Mouse (Mus musculus): ENCODE data around the gene Ube2m.

Gene Ube2m

DNA sequence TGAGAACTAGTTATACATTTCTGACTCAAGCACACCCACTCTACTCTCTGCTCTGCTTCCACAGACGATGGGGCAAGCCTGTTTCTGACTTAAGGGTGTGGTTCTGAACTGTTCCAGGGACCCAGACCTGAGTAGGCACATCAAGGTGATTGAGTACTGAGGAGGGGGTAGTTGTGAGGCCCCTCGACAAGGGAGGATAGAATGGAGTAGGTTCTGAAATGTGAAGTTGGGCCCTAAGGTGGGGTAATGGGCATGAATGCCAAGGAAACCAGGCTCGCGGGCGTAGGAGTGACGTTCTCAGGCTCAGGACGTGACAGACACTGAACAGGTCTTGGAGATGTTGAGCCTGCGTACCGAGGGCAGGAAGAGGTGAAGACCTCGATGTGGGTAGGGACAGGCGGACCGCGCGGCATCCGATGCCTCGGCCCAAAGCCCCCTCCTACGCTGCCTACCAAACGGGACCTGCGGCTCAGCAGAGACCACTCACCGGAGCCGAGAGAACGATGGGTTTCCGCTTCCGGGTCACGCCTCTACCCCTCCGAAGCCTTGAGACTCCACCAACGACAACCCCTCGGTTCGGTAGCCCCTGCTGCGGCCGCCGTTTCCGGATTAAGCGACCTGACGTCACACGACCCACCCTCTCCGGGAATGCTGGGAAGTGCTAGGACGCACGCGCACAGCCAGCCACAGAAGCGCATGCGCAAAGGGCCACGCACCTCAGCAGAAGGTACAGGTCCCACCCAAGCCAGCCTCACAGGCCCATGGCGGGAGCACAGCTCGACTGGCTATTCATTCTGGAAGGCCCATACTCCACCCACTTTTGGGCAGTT, 3.7 kb downstream of the Ube2m start, which contains the start of gene Chmp2a:
TSS of gene Chmp2a (minus strand) at position 660 of the 830 bp plus-strand sequence.
- peak; percentile 97 to 98 for DNase-seq (ENCODE audit: low spot score in 2 of 2)

DNA sequence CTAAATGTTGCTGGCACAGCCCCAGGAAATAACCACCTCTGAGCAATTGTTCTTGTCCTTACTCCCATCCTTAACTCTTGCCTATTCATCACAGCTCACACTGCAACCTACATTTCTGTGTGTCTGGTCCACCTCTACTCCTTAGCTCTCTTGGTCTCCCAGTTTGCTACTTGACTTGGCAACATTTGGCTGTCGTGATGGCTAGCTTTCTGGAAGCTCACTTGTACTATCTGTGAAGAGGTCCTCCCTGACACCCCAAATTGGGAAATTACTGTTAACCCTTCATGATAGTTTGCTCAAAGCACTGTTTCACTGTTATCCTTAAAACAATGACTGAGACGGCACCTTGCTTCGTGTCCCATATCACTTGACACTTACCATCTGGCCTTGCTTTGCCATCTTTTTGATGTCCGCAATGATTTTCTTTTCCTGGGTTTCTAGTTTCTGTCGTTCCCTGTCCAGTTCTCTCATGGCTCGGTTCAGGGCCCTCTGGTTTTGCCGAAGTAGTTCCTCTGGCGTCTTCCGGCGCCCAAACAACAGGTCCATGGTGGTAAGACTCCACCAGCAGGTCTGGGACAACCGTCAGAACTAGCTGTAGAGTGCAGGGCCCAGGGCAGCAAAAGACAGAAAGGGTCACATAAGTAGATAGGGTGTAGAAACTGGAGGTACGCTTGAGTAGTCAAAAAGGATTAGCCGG, 4.5 kb downstream of the Ube2m start:
- DNase-seq (ENCODE audit: low spot score in 2 of 2) = no peak

DNA sequence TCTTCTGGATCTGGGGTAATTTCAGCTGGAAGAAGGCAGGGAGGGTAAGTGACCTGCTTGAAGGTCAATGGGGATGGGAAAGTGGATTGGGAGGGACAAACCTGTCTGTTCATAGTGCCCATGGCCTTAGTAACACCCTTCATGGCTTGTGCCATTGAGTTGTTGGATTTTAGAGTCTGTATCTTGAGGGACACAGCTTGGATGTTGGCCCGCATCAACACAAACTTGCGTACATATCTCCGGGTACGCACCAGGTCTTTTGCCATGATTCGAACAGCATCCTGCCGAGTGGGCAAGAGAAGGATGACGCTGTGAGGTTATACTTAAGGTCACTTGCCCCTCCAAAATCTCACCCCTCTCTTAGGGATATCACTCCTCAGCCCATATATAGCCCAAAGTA, 5.5 kb downstream of the Ube2m start:
- DNase-seq (ENCODE audit: low spot score in 2 of 2) = no peak

DNA sequence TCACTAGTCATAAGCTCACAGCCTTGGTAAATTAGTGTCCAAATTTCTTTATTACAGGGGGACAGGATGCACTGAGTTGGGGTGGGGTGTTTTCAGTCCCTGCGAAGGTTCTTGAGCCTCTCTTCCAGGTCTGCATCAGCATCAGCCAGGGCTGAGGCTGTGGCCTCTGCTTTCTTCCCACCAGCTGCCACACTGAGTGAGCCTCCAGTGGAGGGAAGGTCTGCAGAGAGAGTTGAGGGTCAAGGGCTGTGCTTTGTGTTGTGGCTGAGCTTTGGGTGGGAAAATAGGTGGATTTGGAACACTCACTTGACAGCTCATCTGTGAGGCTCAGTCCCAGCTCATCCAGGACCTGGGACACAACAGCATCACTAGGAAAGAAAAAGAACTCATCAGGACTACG, 6.1 kb downstream of the Ube2m start:
- no peak for DNase-seq (ENCODE audit: low spot score in 2 of 2)

DNA sequence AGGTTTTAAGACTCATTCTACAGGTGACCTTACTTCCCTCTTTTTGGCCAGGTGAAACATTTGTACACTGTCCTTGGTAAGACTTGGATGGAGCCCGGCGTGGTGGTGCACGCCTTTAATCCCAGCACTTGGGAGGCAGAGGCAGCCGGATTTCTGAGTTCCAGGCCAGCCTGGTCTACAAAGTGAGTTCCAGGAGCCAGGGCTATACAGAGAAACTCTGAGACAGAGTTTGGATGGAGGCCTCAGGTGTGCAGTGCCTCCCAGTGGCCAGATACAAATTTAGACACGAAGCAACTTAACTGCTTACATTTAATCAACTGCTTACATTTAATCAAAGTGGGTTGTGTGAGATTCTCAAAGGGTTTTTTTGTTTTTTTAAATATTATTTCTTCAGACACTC, 7.0 kb downstream of the Ube2m start:
- no peak for DNase-seq (ENCODE audit: low spot score in 2 of 2)

DNA sequence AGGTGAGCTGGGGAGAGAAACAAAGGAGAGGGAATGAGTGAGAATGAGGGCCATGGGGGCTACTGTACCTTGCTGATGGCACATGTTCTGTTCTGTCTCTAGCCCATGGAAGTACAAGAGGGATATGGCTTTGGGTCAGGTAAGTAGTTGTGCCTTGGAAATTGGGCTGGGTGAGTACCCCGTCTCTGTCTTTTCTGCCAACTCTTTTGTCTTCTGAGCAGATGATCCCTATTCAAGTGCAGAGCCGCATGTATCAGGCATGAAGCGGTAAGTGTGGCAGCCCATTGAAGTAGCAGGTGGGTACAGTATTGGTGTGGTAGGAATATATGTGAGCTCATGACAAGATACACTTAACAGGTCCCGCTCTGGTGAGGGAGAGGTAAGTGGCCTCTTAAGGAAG, 9.1 kb downstream of the Ube2m start:
- DNase-seq (ENCODE audit: low spot score in 2 of 2) = no peak

DNA sequence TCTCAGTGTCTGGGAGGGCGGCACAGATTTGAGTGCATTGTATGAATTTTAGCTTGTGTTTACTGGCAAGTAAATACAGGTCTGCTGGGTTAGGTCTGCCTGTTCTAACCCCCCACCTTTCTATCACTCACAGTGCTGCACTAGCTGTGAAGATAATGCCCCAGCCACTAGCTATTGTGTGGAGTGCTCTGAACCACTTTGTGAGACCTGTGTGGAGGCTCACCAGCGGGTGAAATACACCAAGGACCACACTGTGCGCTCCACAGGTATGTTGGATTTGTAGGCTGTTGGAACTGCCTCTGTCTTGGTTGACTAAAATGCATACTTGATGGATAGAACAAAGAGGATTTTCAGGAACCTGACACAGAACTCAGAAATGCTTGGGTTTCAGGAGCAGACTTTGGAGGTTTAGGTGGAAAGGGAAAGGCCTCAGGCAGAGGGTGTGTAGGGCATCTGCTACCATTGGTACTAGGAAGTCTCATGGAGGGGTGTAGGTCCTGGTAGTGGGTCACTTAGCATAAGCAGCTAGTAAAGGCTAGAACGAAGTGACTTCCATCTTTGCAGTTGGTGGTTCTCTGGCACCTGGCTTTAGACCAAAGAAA, 12.5 kb downstream of the Ube2m start:
- DNase-seq (ENCODE audit: low spot score in 2 of 2) = no peak

DNA sequence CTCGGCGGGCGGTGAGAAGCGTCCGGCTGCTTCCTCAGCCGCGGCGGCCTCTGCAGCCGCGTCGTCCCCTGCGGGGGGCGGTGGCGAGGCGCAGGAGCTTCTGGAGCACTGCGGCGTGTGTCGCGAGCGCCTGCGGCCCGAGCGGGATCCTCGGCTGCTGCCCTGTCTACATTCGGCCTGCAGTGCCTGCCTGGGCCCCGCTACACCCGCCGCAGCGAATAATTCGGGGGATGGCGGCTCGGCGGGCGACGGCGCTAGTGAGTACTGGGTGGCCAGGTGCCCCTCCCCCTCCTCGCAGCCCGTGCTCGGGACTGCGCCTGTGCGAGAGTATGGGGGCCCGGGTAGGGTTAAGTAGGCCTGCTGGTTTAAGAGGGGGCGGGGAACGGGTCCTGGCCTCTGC, 13.3 kb downstream of the Ube2m start:
- peak; percentile 81 to 83 for DNase-seq (ENCODE audit: low spot score in 2 of 2)

DNA sequence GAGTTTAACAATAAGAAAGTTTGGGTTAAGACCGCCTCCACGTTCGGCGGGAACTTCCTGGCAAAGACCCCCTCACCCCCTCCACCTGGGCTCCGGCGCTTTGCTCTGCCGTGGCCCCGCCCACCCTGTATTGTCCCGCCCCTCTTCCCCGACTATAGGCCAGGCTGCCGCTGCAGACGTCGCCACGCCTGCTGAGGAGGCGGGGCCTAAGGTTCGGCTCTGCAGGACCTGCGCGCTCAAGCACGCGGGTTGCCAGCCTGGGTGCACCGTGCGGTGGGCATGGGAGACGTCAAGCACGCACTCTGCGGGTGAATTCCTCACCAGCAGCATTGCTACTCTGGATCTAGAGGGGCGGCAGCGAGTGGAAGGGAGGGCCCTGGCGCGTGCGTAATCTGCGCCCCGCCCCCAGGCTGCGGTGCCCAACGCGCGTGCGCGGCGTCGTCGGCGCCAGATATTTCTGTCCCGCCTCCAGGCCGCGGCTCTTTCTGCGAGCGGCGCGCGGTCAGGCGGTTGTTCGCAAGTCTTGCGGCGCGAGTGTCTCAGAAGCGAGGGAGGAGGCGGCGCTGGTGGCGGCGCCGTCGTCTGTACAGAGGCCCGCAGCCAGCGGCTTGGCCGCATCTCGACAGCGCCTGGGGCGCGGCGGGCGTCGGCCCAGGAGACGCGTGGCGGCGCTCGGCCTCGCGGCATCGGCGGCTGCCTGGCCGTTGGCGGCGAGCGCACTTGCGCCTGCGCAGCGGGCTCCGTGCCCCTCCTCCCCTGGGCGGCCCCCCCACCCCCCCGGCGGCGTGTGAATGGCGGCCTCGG, 13.9 kb downstream of the Ube2m start:
- DNase-seq (ENCODE audit: low spot score in 2 of 2) = peak; percentile 91 to 93

DNA sequence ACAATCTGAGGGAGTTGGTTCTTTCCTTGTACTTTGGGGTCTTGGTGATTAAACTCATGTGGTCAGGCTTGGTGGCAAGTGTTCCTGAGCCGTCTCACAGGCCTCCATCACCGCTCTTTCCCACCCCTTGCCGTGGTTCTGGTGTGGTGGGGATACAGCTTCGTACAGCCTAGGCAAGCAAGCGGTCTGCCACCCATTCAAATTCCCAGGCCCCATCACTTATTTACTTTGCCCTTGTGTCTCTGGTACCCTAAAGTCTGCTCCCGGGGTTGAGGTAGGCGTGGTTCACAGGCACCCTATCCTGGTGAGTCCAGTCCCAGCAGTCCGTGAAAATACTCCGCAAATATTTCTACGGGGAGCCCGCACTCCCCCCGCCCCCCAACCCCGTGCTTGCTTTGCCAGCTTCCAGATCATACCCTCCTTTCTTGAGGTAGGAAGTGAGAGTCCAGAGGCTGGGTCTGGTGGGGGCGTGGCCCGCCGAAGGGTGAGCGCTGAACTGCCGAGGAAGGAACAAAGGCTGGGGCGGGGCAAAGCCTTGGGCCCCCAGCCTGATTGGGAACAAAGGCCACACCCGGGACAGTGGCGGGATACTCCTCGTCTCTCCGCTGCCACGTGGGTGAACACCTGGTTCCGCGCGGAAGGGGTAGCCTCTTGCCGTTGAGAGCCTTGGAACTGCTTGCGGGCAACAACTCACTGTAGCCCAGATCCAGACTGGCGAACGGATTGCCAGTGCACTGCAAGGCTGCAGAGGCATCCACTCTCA, 15.1 kb downstream of the Ube2m start:
- DNase-seq (ENCODE audit: low spot score in 2 of 2) = peak; percentile 66 to 76

DNA sequence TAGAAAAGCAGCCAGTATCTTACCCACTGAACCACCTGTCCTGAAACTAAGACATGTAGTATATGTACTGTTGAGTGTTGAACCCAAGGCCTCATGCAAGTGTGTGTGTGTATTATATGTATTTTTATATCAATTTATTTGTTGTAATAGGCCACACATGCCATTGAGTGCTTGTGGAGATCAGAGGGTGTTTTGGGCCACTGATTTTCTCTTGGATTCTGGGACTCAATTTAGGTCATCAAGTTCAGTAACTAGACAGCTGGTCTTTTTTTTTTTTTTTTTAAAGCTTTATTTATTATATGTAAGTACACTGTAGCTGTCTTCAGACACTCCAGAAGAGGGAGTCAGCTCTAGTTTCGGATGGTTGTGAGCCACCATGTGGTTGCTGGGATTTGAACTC, 22.9 kb downstream of the Ube2m start:
- no peak for DNase-seq (ENCODE audit: low spot score in 2 of 2)

DNA sequence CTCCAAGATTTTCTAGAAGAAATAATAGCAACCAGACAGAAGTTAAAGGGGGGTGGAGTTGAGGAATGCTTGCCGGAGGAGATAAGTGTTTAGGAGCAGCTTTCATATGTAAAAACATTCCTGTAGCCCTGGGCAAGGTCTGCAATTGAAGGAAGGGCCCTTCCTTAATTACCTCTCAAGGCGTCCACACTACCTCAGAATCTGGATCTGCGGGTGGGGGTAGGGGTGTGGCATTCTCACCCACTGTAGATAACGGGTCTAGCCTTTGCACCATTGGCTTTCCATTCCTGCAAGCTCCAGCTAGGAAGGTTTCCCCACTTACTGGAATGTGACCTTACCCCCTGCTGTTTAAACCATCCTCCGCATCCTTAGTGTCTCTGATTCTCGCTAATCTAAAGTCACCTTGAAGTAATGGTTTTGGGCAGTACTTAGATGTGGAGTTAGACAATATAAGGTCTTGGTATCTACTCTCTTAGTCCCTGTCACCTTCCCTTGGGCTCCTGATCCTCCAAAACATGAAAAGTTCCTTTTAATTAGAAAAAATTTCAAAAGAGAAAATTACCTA, 23.7 kb downstream of the Ube2m start:
- DNase-seq (ENCODE audit: low spot score in 2 of 2) = no peak

DNA sequence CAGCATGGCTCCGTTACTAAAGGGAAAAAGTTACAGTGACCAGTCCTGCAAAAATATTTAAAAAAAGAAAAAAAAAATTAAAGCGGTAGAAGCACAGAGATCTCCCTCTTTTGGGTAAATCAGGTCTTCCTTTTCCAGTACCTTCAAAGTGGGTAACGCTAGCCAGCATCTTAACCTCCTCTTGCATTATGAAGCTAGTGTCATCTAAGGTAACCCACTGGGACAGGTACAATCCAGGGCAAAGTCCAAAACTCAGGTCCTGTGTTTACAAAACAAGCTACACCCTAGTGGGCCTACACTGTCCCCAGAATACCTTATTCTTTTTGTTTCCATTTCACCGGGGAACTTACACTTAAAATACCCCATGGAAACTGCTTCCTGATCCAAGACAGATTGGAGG, 24.4 kb downstream of the Ube2m start:
- DNase-seq (ENCODE audit: low spot score in 2 of 2) = no peak

DNA sequence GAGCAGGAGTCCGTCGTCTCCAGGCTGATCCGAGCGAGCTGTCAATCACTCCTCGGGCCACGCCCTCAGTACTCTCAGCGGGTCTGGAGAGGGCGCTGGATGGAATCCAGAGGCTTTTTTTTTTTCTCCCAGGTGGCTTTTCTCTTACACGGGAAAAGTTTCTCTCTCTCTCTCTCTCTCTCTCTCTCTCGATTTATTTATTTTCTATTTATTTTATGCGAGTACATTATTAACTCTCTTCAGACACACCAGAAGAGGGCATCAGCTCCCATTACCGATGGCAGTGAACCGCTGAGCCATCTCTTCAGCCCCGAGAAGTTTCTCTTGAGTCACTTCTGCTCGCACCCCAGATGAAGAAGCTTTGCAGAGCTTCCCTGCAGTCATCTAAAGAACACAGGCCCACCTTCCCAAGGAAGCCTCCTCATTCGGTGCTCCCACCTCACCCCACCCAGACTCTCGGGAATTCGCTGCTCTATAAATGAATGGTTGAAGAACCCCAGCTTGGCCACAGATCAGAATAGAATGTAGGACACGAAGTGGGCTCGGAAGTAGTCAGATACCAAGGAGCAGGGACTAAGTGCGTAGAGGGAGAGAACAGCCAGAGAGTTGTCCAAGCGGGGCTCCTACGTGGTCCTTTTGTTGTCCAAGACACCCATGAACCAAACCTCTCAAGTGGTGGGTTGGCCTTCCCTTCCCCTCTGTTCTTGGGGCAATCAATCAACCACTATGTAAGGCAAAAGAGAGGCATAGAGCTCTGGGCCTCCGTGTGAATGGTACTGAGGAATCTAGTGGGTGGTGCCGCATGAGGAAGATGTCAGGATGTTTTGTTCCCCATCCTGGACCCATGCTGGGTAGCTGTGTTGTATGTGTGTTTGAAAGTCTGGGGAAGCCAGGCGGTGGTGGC, 27.8 kb downstream of the Ube2m start, which contains the start of gene Zbtb45:
TSS of gene Zbtb45 (minus strand) at position 30 of the 904 bp plus-strand sequence.
- no peak for DNase-seq (ENCODE audit: low spot score in 2 of 2)

DNA sequence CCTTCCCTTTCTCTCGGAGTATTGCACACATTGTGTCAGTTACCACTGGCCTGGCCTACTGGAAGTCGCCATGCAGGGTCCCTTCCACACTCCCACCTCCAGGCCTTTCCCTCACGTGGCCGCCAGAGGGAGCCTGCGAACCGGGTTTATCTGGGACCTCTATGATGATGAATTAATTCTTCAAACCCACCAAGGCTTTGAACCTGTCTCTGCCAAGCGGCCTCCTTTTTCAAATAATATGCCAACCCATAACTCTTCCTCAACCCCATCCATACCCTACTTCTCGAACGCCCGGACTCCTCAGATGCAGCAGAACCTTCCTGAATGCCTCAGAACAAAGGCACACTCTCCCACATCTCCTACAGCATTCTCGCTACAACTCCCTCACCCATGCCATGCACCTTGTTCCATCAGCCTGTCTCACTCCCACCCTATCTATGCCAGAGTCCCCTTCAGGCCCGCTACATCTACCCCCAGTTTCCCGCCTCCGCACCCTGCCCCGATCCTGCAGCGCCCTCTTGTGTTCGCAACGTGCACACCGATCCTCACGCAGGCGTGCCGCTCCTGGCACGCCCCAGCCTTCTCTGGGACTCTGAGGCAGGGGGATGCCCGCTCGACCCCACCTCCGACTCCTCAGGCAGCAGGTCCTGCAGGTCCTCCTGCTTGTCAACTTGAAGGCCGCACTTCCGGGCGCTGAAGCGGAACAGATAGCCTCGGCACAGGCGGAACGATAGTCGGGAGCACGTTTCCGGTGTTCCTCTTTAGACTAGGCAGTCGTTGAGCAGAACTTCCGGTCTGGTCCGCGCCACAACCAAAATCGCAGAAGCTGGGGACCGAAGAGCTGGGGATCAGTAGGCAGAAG, 28.7 kb downstream of the Ube2m start:
- DNase-seq (ENCODE audit: low spot score in 2 of 2) = peak; percentile 89 to 90

DNA sequence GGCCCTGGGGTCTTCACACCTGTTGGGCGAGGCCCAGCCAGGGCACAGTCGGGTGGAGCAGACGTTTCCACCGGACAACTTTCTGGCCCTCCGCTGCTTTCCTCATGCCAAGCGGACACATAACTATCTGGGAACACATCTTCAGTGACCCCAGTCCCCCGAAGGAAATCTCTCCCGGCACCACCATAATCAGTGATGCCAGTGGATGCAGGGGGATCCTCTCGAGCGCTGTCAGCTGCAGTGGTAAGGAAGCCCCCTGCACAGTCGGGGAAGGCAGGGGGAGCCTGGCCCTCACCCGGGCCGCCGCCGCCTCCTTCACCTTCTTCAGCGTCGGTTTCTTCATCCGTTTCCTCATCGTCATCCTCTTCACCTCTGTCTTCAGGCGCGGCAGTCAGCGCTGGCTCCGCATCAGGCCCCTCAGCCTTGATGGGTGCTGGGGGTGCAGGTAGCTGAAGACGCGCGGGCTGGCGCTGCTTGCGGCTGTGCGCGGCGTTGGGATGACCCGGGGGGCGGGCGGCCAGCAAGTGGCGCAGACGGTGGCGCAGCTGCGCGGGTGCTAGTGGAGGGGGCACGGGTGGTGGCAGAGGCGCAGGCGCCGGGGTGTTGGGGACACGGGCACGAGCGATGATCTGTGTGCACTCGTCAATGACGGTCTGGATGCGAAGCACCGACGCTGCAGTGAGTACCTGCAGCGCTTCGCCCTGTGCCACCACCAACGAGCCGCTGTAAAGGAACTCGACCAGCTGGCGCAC, 30.6 kb downstream of the Ube2m start:
- DNase-seq (ENCODE audit: low spot score in 2 of 2) = no peak

DNA sequence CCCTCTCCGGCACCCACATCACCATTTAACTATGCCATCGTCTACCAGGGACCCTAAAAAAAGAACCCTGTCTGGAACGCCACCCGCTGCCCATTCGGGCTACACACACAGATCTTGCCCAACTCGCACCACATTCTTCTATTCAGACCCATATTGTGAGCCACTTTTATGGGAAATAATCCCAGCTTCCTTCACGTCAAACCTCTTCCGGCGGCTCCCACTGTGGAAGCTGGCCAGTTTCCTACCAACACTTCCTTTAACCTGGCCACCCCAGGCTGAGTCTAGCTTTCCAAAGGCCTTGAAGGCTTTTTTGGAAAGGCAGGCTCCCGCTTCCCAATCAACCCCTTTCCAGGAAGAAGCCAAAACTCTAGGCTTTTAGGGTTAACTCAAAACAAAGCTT, 31.5 kb downstream of the Ube2m start:
- no peak for DNase-seq (ENCODE audit: low spot score in 2 of 2)

DNA sequence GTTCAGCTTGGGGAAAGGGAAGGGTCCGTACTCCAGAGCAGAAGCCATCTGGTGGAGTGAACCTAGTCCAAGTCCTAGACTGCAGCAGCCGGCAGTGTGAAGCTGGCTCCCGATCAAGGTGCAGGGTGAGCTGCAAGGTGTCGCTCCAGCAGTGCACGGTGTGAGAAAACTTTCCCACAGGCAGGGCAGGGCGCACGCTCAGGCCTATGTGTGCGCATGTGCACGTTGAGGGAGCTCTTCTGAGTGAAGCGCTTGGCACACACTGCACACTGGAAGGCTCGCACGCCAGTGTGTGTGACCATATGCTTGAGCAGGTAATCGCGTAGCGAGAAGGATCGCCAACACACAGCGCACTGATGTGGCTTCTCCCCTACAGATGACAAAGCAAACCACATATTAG, 32.1 kb downstream of the Ube2m start:
- DNase-seq (ENCODE audit: low spot score in 2 of 2) = no peak
